Mouse (Mus musculus) layer of hippocampus, adult 9-10 months (tissue): Measurements from ENCODE around the gene Glp1r.

Source experiments
- DNase-seq: peaks from one replicate; pipeline ENCODE4 v3.0.0; 2022; ENCODE audit warnings: low spot score

The Glp1r gene

DNA sequence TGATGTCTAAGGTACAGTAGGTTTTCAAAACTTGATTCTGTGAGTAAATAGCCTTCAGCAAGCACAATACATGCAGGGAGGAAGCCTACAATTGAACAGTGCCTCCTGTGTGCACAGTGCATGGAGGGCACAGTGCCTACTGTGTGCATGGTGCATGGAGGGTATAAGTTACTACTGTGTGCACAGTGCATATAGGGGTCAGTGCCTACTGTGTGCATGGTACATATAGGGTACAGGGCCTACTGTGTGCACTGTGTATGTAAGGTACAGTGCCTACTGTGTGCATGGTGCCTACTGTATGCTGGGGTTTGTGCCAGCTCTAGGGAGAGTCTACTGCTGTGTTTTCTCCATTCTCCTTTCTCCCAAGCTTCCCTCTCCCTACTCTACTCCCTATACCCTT is 12.6 kb downstream of the Glp1r start:
- DNase-seq, result no peak

GRCm38 (mm10) chr17:30923566-30923965 is 21.9 kb downstream of the Glp1r start:
- no peak for DNase-seq

DNA sequence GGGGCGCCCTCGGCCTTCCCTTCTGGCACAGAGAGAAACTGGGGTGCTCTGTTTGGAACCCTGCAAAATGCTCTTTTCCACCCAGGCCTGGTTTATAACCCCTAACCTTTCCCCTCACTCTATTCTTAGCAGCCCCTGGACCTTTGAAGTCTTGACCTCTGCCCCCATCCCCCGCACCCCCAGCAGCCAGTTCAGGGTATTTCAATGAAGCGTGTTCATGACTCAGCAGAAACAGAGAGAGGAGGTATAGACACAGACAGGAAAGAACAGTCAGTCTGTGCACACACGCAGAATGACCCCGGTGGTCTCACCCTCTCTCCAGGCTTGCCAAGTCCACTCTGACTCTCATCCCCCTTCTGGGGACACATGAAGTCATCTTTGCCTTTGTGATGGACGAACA is 29.2 kb downstream of the Glp1r start:
- DNase-seq, result no peak

DNA sequence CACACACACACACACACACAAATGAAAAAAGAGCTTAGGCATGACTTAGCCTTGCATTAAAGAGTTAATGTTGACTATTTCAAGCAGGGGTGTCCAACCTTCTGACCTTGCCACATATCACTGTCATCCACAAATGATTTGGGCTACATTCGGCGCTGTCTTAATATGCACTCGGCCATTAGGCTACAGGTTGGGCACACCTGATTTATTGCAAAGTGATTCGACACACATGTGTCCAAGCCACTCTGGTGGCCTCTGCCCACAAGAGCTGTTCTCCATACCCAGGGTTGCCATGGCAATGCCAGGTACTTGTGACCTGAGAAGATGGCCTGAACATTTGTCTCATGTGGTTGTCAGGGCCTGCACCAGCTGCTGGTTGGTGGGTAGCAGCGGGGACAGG is 31.2 kb downstream of the Glp1r start:
- DNase-seq, result no peak

DNA sequence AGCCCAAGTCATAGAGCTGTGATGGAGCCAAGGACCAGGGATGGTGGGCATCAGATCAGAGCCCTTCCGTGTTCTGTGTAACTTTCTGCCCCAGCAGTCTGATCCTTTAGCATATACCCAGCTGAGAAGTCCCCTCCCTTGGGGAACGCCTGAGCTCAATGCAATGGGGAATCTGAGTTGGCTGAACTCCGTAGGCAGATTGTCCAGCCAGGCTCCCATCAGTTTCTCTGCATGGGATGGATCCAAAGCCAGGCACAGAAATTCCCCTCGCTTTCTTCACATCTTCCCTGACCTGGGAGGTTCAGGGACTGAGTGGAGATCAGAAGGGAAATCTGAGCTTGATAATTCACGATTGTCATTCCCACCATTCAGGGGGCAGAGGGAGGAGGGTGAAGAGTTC is 33.7 kb downstream of the Glp1r start:
- DNase-seq, result no peak

GRCm38 (mm10) chr17:30938554-30938953 is 36.9 kb downstream of the Glp1r start:
- no peak for DNase-seq

DNA sequence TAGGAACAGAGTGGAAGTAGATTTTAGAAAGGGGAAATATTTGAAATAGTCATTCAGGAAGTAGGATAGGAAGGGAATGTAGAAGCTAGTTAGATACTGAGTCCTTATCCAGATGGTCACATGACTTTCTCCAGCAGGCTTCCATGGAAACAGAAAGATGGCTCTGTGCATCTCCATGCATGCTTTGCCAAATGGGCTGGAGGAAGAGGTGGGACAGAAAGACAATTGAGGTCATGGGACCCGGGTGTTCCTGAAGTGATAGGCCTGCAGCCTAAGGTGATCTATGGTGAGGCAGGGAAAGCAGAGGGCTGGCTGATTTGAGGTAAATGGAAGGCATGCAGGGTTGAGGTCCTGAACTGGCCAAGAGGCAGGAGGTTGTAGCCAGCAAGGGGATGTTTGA is 46.8 kb downstream of the Glp1r start:
- no peak for DNase-seq

DNA sequence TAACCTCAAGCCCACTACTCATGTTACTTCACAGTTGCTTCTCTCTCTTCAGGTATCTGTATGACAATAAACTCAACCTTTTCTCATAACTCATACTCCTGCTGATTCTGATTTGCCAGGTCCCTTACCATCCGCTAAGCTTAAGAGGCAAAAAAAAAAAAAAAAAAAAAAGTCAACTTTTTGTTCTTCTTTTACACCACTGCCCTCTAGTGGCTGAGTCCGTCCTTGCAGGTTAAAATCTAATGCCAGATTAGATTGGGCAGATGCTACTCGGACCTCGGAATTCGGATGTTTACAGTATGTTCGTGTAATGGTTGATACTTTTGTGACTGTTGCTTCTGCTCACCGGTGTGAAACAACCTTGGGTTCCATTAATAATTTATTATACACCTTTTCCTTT is 49.2 kb downstream of the Glp1r start:
- DNase-seq, result peak; percentile 83

- DNase-seq, result peak; percentile 21
These were observed 50.0 kb downstream of the Glp1r start for GRCm38 (mm10) chr17:30951600-30951999.

GRCm38 (mm10) chr17:30954340-30954739 is 52.7 kb downstream of the Glp1r start, which contains the start of gene Umodl1:
Gene Umodl1, plus strand, starts transcription at chr17:30954640.
- DNase-seq, result no peak

DNA sequence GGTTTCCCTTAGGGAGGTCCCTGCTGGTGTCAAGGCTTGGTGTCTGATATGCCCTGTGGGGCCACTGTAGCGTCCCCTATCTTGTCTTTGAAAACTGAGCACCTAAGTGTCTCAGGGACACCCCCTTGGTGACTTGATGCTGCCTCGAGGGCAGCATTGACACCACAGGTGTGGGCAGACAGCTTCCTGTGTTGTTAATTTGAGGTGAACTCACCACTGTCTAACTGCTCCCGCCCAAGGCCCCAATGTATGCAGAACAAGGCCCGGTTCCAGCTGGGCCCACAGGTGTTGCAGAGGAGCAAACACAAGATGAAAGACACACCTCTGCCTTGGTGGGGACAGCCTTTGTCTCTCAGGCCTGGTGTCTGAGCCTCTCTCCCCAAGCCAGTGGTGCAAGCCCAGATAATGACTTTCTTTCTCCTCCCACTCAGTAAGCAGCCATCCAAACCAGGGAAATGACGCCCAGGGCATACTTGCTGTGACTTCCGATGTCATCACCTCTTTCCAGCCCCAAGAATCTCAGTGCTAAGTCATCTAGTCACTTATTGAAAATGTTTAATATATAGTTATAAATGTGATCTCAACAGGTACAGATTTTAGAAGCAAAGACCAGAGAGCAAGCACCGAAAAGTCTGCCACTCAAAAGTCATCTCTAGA is 60.4 kb downstream of the Glp1r start:
- DNase-seq, result no peak

GRCm38 (mm10) chr17:30962880-30963279 is 61.3 kb downstream of the Glp1r start:
- no peak for DNase-seq

DNA sequence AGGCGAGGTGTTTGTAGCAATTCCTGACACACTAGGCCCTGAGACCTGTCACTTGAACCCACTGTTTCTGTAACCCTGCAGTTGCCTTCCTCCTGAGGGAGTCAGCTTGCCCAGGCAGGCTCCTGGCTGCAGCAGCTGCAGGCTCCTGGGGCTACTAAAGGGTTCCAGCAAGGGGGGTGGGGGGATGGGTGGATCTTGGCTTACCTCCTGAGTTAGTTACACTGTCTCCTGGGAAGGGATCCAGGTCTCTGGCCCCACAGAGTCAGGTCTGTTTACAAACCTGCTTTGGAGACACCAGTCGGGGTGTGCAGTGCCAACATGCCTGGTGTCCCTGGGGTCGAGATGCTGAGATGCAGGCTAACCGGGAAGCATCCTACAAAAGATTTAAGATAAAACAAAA is 68.4 kb downstream of the Glp1r start:
- DNase-seq, result no peak

GRCm38 (mm10) chr17:30971877-30972276 is 70.3 kb downstream of the Glp1r start:
- no peak for DNase-seq

- peak; percentile 20 for DNase-seq
These were observed 71.7 kb downstream of the Glp1r start for GRCm38 (mm10) chr17:30973332-30973731.

- DNase-seq, result peak; percentile 15
These were observed 75.7 kb downstream of the Glp1r start for GRCm38 (mm10) chr17:30977290-30977689.

GRCm38 (mm10) chr17:30978556-30978955 is 76.9 kb downstream of the Glp1r start:
- DNase-seq, result no peak

DNA sequence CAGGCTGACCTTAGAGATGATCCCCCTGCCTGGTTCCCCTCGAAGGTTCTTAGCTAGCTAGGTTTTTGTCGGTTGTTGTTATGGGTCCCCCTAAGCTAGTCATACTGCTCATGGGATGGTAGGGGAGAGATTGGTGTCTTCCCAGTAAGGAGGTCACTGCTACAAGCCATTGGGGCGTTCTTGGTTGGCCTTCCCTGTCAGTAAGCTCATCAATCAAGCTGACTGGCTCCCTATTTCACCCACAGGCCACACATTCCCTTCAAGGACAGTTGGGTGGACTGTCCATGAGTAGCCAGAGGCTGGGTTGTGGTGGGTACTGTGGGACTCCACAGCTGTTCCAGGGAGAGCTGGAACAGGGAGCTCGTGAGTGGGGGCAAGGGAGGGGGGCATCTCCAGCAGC is 81.9 kb downstream of the Glp1r start:
- no peak for DNase-seq

DNA sequence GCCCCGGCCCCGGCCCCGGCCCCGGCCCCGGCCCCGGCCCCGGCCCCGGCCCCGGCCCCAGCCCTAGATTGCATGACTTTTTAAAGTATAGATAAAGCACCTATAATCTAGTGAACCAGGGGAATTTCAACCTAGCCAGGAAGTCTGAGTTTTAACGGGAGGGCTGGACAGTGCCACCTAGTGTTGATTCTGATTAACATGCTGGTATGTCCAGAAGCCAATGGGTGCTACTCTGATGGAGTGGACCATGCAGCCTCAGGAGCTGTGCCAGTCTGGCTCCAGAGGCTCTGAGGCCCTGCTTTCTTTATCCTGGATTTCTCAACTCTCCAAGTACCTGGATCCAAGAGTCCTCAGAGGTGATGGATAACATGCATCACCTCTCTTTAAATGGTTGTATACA is 88.6 kb downstream of the Glp1r start:
- no peak for DNase-seq
